Mouse (Mus musculus): ENCODE measurements around the gene Cpm.

- TF ChIP-seq POLR2A (IDR thresholded peaks at IDR 0.05; ENCODE audit: borderline replicate concordance, insufficient read depth, low read length) = no peak
- TF ChIP-seq CTCF (IDR thresholded peaks at IDR 0.05; ENCODE audit: borderline replicate concordance, insufficient read depth, low read depth, low read length) = no peak
These were observed 2.3 kb upstream of the Cpm start for GRCm38 (mm10) chr10:117626840-117627615.

All from cerebellum, adult 2 months (tissue).